Mouse (Mus musculus): ENCODE results near the gene Swi5. TPM values are rescaled to one million over a fixed set of nuclear protein-coding genes. Genes with fewer than 3 reads are reported as not detected.

The Swi5 gene
- polyA plus RNA-seq, 1 experiment from 2014 or later, result 447 TPM

DNA sequence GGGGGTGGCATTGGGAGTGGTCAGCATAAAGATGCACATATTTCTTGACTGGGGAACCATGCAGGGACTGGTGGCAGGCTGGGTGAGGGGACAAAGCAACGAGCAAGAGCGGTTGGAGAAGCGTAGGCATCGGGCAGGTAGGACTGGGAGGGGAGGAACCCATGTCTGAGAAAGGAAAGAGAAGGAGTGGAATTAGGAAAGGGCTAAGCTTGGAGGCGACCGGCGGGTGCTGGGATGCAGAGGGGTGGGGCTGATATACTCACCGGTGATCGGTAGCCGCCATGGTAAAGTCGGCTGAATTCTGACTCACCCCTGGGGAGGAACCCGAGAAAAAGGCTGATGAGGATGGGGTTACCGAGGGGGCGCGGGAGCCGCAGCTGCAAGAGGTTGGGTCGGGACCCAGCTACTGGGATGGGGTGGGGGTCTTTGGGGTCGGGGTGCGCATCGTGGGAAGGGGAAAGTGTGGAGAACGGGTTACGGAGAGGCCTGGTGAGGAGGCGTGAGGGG, 488 bp downstream of the Swi5 start, which contains the start of gene Golga2:
Gene Golga2 (plus strand): TSS at position 51 of the 507 bp plus-strand sequence.
- Histone ChIP-seq H3K4me2 (ENCODE audit: low read length) (peak within 1 kb of the TSS; percentile 93), H3K27me3 (replicated peaks; ENCODE audit: control insufficient read depth, insufficient read depth, low read length) (no peaks in the 10 kb centered on the region), H3K9ac (ENCODE audit: low read depth, low read length) (peak within 1 kb of the TSS; percentile 89), H3K27ac (ENCODE audit: low read depth, low read length) (peak within 1 kb of the TSS; percentile 83), H3K9me3 (ENCODE audit: control insufficient read depth, low read length) (no peaks in the 10 kb centered on the region), H3K4me3 (ENCODE audit: low read length) (peak within 1 kb of the TSS; percentile 83), H3K36me3 (ENCODE audit: control insufficient read depth, insufficient read depth, low read length) (0 out of 2 replicates have a peak, but pooled peaks cover 8% of the 10 kb centered on the region), H3K4me1 (ENCODE audit: control insufficient read depth, insufficient read depth, low read depth, low read length) (peaks cover 17% of the 10 kb centered on the region)
- WGBS, result under 1% methylated on average over 23 of the region's 23 CpGs
- no peak for ATAC-seq

DNA sequence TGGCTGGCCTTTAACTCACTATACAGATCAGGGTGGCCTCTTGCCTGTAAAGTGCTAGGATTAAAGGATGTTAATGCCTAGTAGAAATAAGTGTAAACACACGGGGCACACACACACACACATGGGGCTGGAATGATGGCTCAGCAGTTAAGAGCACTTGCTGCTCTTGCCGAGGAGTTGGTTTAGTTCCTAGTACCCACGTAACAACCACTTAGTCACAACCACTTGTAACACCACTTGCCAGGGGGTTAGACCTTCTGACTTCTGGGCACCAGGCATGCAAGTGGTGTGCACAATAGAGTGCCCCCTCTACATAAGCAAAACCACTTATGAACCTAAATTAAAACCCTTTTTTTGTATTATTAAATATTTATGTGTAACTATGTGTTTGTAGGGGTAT, 3.9 kb downstream of the Swi5 start:
- no peaks in the 10 kb centered on the region for H3K27me3 ChIP-seq (replicated peaks; ENCODE audit: control insufficient read depth, insufficient read depth, low read length)
- no peak overlapping the region for H3K4me3 ChIP-seq (ENCODE audit: low read length)
- peaks cover 11% of the 10 kb centered on the region for H3K4me1 ChIP-seq (ENCODE audit: control insufficient read depth, insufficient read depth, low read depth, low read length)
- no peak overlapping the region for H3K27ac ChIP-seq (ENCODE audit: low read depth, low read length)
- H3K9me3 ChIP-seq (ENCODE audit: control insufficient read depth, low read length), result no peaks in the 10 kb centered on the region
- H3K4me2 ChIP-seq (ENCODE audit: low read length), result no peak overlapping the region
- WGBS, result 84% methylated on average over 3 of the region's 3 CpGs
- no peak overlapping the region for H3K9ac ChIP-seq (ENCODE audit: low read depth, low read length)
- H3K36me3 ChIP-seq (ENCODE audit: control insufficient read depth, insufficient read depth, low read length), result peaks cover 23% of the 10 kb centered on the region
- ATAC-seq, result no peak

GRCm38 (mm10) chr2:32282727-32283126, 5.1 kb downstream of the Swi5 start:
- peaks cover 8% of the 10 kb centered on the region for H3K4me1 ChIP-seq (ENCODE audit: control insufficient read depth, insufficient read depth, low read depth, low read length)
- no peaks in the 10 kb centered on the region for H3K9me3 ChIP-seq (ENCODE audit: control insufficient read depth, low read length)
- H3K27me3 ChIP-seq (replicated peaks; ENCODE audit: control insufficient read depth, insufficient read depth, low read length), result no peaks in the 10 kb centered on the region
- H3K9ac ChIP-seq (ENCODE audit: low read depth, low read length), result no peak overlapping the region
- no peak overlapping the region for H3K4me3 ChIP-seq (ENCODE audit: low read length)
- no peak for ATAC-seq
- no peak overlapping the region for H3K4me2 ChIP-seq (ENCODE audit: low read length)
- H3K27ac ChIP-seq (ENCODE audit: low read depth, low read length), result no peak overlapping the region
- 85% methylated on average over 1 of the region's 1 CpGs for WGBS
- peaks cover 31% of the 10 kb centered on the region for H3K36me3 ChIP-seq (ENCODE audit: control insufficient read depth, insufficient read depth, low read length)

DNA sequence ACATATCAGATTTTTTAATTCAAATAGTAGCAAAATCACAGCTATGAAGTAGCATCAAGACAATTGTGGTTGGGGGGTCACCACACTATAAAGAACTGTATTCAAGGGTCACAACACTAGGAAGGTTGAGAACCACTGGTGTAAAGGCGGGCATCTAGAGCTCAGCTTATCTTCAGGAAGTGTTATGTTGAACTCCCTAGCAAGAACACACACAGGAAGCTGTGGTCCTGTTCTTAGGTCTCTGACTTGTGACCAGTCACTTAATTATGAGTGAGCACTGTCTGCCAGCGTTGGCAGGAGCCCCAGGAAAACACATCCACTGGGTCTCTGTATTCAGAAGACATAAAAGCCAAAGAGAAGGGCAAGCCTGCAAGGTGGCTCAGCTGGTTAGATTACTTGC, 5.6 kb downstream of the Swi5 start:
- Histone ChIP-seq H3K4me2 (ENCODE audit: low read length) (no peak overlapping the region), H3K9me3 (ENCODE audit: control insufficient read depth, low read length) (no peaks in the 10 kb centered on the region), H3K9ac (ENCODE audit: low read depth, low read length) (no peak overlapping the region), H3K4me1 (ENCODE audit: control insufficient read depth, insufficient read depth, low read depth, low read length) (peaks cover 8% of the 10 kb centered on the region), H3K36me3 (ENCODE audit: control insufficient read depth, insufficient read depth, low read length) (peaks cover 34% of the 10 kb centered on the region), H3K4me3 (ENCODE audit: low read length) (no peak overlapping the region), H3K27ac (ENCODE audit: low read depth, low read length) (no peak overlapping the region), H3K27me3 (replicated peaks; ENCODE audit: control insufficient read depth, insufficient read depth, low read length) (no peaks in the 10 kb centered on the region)
- ATAC-seq, result no peak
- WGBS, result 100% methylated on average over 2 of the region's 2 CpGs

- Histone ChIP-seq H3K4me2 (ENCODE audit: low read length) (no peak overlapping the region), H3K36me3 (ENCODE audit: control insufficient read depth, insufficient read depth, low read length) (peaks cover 24% of the 10 kb centered on the region), H3K4me3 (ENCODE audit: low read length) (no peak overlapping the region), H3K27me3 (replicated peaks; ENCODE audit: control insufficient read depth, insufficient read depth, low read length) (no peaks in the 10 kb centered on the region), H3K27ac (ENCODE audit: low read depth, low read length) (no peak overlapping the region), H3K4me1 (ENCODE audit: control insufficient read depth, insufficient read depth, low read depth, low read length) (no peaks in the 10 kb centered on the region), H3K9me3 (ENCODE audit: control insufficient read depth, low read length) (no peaks in the 10 kb centered on the region), H3K9ac (ENCODE audit: low read depth, low read length) (no peak overlapping the region)
- no peak for ATAC-seq
- WGBS, result 77% methylated on average over 3 of the region's 3 CpGs
These were observed 12.1 kb downstream of the Swi5 start for GRCm38 (mm10) chr2:32275823-32276222.

GRCm38 (mm10) chr2:32260635-32261034, 27.2 kb downstream of the Swi5 start:
- Histone ChIP-seq H3K9me3 (ENCODE audit: control insufficient read depth, low read length) (no peaks in the 10 kb centered on the region), H3K27me3 (replicated peaks; ENCODE audit: control insufficient read depth, insufficient read depth, low read length) (no peaks in the 10 kb centered on the region), H3K27ac (ENCODE audit: low read depth, low read length) (no peak overlapping the region), H3K4me1 (ENCODE audit: control insufficient read depth, insufficient read depth, low read depth, low read length) (peaks cover 12% of the 10 kb centered on the region), H3K36me3 (ENCODE audit: control insufficient read depth, insufficient read depth, low read length) (peaks cover 16% of the 10 kb centered on the region), H3K9ac (ENCODE audit: low read depth, low read length) (no peak overlapping the region), H3K4me3 (ENCODE audit: low read length) (no peak overlapping the region; the same call in 1 of the 2 replicates), H3K4me2 (ENCODE audit: low read length) (peak overlapping the region; percentile 79; the same call in 1 of the 2 replicates)
- ATAC-seq, result no peak
- 29% methylated on average over 4 of the region's 4 CpGs for WGBS

DNA sequence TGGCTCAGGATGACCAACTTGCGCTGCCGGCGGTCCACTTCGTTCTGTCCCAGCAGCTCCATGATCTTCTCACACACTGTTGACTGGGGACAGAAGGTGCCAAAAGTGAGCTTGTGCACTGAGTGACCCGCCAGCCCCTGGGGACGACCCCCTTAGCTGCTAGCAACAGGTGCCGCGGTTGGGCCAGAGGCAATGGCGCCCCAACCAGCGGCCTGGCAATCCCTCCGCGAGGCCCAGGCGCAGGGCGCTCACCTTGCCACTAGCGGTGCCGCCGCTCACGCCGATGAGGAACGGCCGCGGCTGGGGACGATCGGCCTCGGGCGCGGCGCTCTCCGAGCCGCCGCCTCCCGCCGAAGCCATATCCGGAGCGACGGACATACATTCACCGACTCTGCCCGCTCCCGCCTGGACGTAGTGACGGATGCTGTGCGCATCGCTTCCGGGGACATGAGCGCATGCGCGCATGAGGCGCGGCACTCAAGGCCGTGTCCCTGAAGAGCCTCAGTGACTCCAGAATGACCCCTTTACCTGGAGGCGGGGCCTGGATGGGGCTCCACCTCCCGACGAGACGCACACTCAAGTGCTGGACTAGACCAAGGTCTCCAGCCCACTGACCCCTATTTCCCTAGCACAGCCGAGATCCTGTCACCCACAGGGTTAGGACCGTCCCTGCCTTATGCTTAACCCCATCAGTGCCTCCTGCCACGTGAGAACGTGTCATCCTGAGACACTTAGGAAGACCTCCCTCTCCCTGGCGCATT, 28.0 kb downstream of the Swi5 start, which contains the start of gene Uck1:
Gene Uck1 (minus strand): TSS at position 503 of the 761 bp plus-strand sequence.
- 1% methylated on average over 47 of the region's 59 CpGs for WGBS
- Histone ChIP-seq H3K27ac (ENCODE audit: low read depth, low read length) (peak within 1 kb of the TSS; percentile 72), H3K4me2 (ENCODE audit: low read length) (peak within 1 kb of the TSS; percentile 79), H3K4me3 (ENCODE audit: low read length) (peak within 1 kb of the TSS; percentile 95), H3K9ac (ENCODE audit: low read depth, low read length) (peak within 1 kb of the TSS; percentile 89), H3K27me3 (replicated peaks; ENCODE audit: control insufficient read depth, insufficient read depth, low read length) (no peaks in the 10 kb centered on the region), H3K36me3 (ENCODE audit: control insufficient read depth, insufficient read depth, low read length) (peaks cover 16% of the 10 kb centered on the region), H3K4me1 (ENCODE audit: control insufficient read depth, insufficient read depth, low read depth, low read length) (peaks cover 12% of the 10 kb centered on the region), H3K9me3 (ENCODE audit: control insufficient read depth, low read length) (no peaks in the 10 kb centered on the region)
- ATAC-seq, result peak; percentile 95

DNA sequence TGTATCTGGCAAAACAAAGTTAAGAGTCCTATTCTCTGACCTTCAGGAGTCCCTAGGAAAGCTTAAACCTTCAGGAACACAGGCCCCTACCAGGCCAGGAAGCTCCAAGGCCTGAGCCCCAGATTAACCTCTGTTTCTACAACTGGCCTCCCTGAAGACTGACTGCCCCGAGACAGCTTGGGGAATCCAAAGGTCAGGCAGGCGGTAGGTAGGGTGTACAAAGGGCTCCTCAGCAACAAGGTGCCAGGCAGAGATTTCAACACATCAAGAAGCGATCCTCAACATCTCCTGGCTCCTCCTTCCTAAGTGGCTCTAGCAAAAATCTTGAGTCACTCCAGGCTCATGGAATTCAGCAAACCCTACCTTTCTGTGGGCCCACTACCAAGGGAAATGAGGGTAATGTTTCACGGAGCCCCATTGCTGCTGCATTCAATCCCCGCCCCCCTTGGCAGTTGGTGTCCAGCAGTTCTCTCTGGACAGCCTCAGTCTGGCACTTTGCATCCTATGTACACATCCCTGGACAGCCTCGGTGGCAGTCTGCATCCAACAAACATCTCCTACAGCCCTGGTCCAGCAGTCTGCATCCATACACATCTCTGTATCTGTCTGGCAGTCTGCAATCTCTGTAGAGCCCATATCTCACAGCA, 28.9 kb downstream of the Swi5 start:
- Histone ChIP-seq H3K9ac (ENCODE audit: low read depth, low read length) (peak overlapping the region; percentile 89), H3K4me3 (ENCODE audit: low read length) (peak overlapping the region; percentile 95), H3K27ac (ENCODE audit: low read depth, low read length) (no peak overlapping the region), H3K36me3 (ENCODE audit: control insufficient read depth, insufficient read depth, low read length) (peaks cover 24% of the 10 kb centered on the region), H3K9me3 (ENCODE audit: control insufficient read depth, low read length) (no peaks in the 10 kb centered on the region), H3K4me1 (ENCODE audit: control insufficient read depth, insufficient read depth, low read depth, low read length) (peaks cover 12% of the 10 kb centered on the region), H3K4me2 (ENCODE audit: low read length) (peak overlapping the region; percentile 79), H3K27me3 (replicated peaks; ENCODE audit: control insufficient read depth, insufficient read depth, low read length) (no peaks in the 10 kb centered on the region)
- no peak for ATAC-seq
- WGBS, result 69% methylated on average over 6 of the region's 6 CpGs

DNA sequence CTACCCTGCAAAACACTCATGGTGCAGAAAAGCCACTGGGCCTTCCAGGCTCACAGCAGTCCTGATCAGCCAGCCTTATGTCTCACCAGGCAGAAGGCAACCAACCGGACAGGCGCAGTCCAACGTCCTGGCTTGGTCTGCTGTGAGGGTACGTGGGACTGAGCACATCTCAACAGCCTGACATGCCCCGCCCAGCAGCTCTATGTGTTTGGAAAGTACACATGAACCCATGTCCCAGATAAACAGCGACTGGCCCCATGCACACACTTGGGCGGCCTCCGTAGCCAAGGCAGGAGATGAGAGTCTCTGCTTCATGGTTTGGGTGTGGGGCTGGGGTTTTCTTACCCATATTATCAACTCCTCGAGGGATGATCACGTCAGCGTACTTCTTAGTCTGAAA, 31.6 kb downstream of the Swi5 start:
- peaks cover 37% of the 10 kb centered on the region for H3K36me3 ChIP-seq (ENCODE audit: control insufficient read depth, insufficient read depth, low read length)
- no peak overlapping the region for H3K27ac ChIP-seq (ENCODE audit: low read depth, low read length)
- H3K27me3 ChIP-seq (replicated peaks; ENCODE audit: control insufficient read depth, insufficient read depth, low read length), result no peaks in the 10 kb centered on the region
- no peak overlapping the region for H3K9ac ChIP-seq (ENCODE audit: low read depth, low read length)
- H3K4me3 ChIP-seq (ENCODE audit: low read length), result no peak overlapping the region
- WGBS, result 92% methylated on average over 11 of the region's 11 CpGs
- H3K9me3 ChIP-seq (ENCODE audit: control insufficient read depth, low read length), result no peaks in the 10 kb centered on the region
- peaks cover 12% of the 10 kb centered on the region for H3K4me1 ChIP-seq (ENCODE audit: control insufficient read depth, insufficient read depth, low read depth, low read length)
- H3K4me2 ChIP-seq (ENCODE audit: low read length), result no peak overlapping the region
- no peak for ATAC-seq
